Mouse (Mus musculus): ENCODE results near the gene Traf3.

DNA sequence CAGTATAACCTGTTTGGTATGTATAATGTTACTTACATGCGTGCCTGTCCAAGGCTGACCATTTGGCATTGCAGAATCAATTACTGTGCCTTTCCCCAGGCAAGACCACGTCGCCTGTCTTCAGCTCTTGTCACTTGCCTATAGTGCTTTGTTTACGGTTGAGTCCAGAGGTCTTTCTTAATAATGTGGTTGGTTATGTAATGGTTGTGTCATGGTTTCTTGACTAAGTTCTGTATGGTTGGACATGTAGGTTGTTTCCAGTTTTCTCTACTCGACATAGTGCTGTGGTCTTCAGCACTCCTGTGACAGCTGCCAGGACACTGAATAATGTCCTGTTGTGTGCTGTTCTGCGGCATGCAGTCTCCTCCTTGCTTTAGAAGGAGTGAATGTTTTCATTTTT lies 26.6 kb downstream of the Traf3 start:
- TF ChIP-seq CTCF (IDR thresholded peaks at IDR 0.05; ENCODE audit: borderline replicate concordance, insufficient read depth, low read depth, low read length) (no peak), POLR2A (IDR thresholded peaks at IDR 0.05; ENCODE audit: borderline replicate concordance, insufficient read depth, low read length) (no peak)

Data from cerebellum, adult 2 months (tissue).